Mouse (Mus musculus): ENCODE data around the gene Gjc2.
A peak's percentile ranks its signal among the peaks of the same experiment; 100 is the strongest.
"Not testable (repeated sequence)": the region's sequence is repeated elsewhere in the genome, so short reads cannot be mapped to it uniquely, and the experiment has no call there.

Gjc2 gene

GRCm38 (mm10) chr11:59182864-59183331 lies at the start of gene Gjc2:
Gjc2 (minus strand) TSS chr11:59183213.
- no peak for DNase-seq (ENCODE audit: low read depth, low spot score)

- no peak for DNase-seq (ENCODE audit: low read depth, low spot score)
These were observed 49.8 kb upstream of the Gjc2 start for GRCm38 (mm10) chr11:59232797-59233196.

- DNase-seq (ENCODE audit: low read depth, low spot score) = peak; percentile 62
These were observed 47.2 kb upstream of the Gjc2 start for GRCm38 (mm10) chr11:59230144-59230760.

- peak; percentile 97 for DNase-seq (ENCODE audit: low read depth, low spot score)
These were observed 45.3 kb upstream of the Gjc2 start, which contains the start of gene Arf1 for GRCm38 (mm10) chr11:59228122-59228953. Arf1 (minus strand) TSS chr11:59228270.

GRCm38 (mm10) chr11:59227604-59228121 lies 44.6 kb upstream of the Gjc2 start:
- no peak for DNase-seq (ENCODE audit: low read depth, low spot score)

GRCm38 (mm10) chr11:59226787-59227603 lies 44.0 kb upstream of the Gjc2 start:
- peak; percentile 34 for DNase-seq (ENCODE audit: low read depth, low spot score)

- DNase-seq (ENCODE audit: low read depth, low spot score) = peak; percentile 53
These were observed 43.2 kb upstream of the Gjc2 start for GRCm38 (mm10) chr11:59226251-59226650.

- no peak for DNase-seq (ENCODE audit: low read depth, low spot score)
These were observed 42.2 kb upstream of the Gjc2 start for GRCm38 (mm10) chr11:59225167-59225566.

GRCm38 (mm10) chr11:59224470-59224869 lies 41.5 kb upstream of the Gjc2 start:
- DNase-seq (ENCODE audit: low read depth, low spot score) = peak; percentile 37

GRCm38 (mm10) chr11:59224025-59224424 lies 41.0 kb upstream of the Gjc2 start:
- DNase-seq (ENCODE audit: low read depth, low spot score) = no peak

- no peak for DNase-seq (ENCODE audit: low read depth, low spot score)
These were observed 39.3 kb upstream of the Gjc2 start for GRCm38 (mm10) chr11:59222306-59222705.

- no peak for DNase-seq (ENCODE audit: low read depth, low spot score)
These were observed 38.6 kb upstream of the Gjc2 start for GRCm38 (mm10) chr11:59221604-59222003.

GRCm38 (mm10) chr11:59219064-59219463 lies 36.1 kb upstream of the Gjc2 start:
- peak; percentile 60 for DNase-seq (ENCODE audit: low read depth, low spot score)

GRCm38 (mm10) chr11:59218389-59218998 lies 35.5 kb upstream of the Gjc2 start:
- no peak for DNase-seq (ENCODE audit: low read depth, low spot score)

GRCm38 (mm10) chr11:59216955-59217354 lies 33.9 kb upstream of the Gjc2 start:
- DNase-seq (ENCODE audit: low read depth, low spot score) = no peak

GRCm38 (mm10) chr11:59212892-59213494 lies 30.0 kb upstream of the Gjc2 start:
- no peak for DNase-seq (ENCODE audit: low read depth, low spot score)

- DNase-seq (ENCODE audit: low read depth, low spot score) = peak; percentile 86
These were observed 29.3 kb upstream of the Gjc2 start for GRCm38 (mm10) chr11:59212320-59212719.

GRCm38 (mm10) chr11:59211561-59211960 lies 28.5 kb upstream of the Gjc2 start:
- DNase-seq (ENCODE audit: low read depth, low spot score) = not testable (repeated sequence)

GRCm38 (mm10) chr11:59210020-59210419 lies 27.0 kb upstream of the Gjc2 start:
- no peak for DNase-seq (ENCODE audit: low read depth, low spot score)

- no peak for DNase-seq (ENCODE audit: low read depth, low spot score)
These were observed 26.6 kb upstream of the Gjc2 start for GRCm38 (mm10) chr11:59209580-59209979.

GRCm38 (mm10) chr11:59209003-59209441 lies 26.0 kb upstream of the Gjc2 start:
- peak; percentile 67 for DNase-seq (ENCODE audit: low read depth, low spot score)

All from CD4-positive helper T cell, adult 2 months (primary cell).